Mouse (Mus musculus) embryonic facial prominence, embryonic 15.5 days (tissue): ENCODE results near the gene Scarb2. TPM values are rescaled to one million over a fixed set of nuclear protein-coding genes. Genes with fewer than 3 reads are reported as not detected.

Source experiments
- ATAC-seq: fragments of 200-750 bp; cut with Nextera tagmentation; 2 replicates; pipeline ENCODE4 v1.8.0; 2017; ENCODE audit warnings: low read depth, moderate TSS enrichment; ENCODE audit not compliant: insufficient number of reproducible peaks, low FRiP score, low TSS enrichment
- H3K27ac ChIP-seq: fragments of 300-500 bp; sonication (generic); replicated peaks from 2 replicates; pipeline ENCODE4 v1.5.1; 2015; ENCODE audit warnings: mild to moderate bottlenecking, inconsistent platforms
- H3K27me3 ChIP-seq: fragments of 300-500 bp; sonication (generic); 2 replicates; pipeline ENCODE4 v1.6.1; 2015; ENCODE audit warnings: inconsistent platforms
- H3K36me3 ChIP-seq: fragments of 300-500 bp; sonication (generic); 2 replicates; pipeline ENCODE4 v1.6.1; 2015; ENCODE audit warnings: mild to moderate bottlenecking, inconsistent platforms
- H3K4me1 ChIP-seq: fragments of 300-500 bp; sonication (generic); 2 replicates; pipeline ENCODE4 v1.6.1; 2015; ENCODE audit warnings: inconsistent platforms
- H3K4me2 ChIP-seq: fragments of 300-500 bp; sonication (generic); replicated peaks from 2 replicates; pipeline ENCODE4 v1.6.1; 2015; ENCODE audit warnings: mild to moderate bottlenecking, inconsistent platforms
- H3K4me3 ChIP-seq: fragments of 300-500 bp; sonication (generic); replicated peaks from 2 replicates; pipeline ENCODE4 v1.5.1; 2015; ENCODE audit warnings: mild to moderate bottlenecking, inconsistent platforms
- H3K9ac ChIP-seq: fragments of 300-500 bp; sonication (generic); 2 replicates; pipeline ENCODE4 v1.6.1; 2015; ENCODE audit warnings: inconsistent platforms
- H3K9me3 ChIP-seq: fragments of 300-500 bp; sonication (generic); replicated peaks from 2 replicates; pipeline ENCODE4 v1.6.1; 2016; ENCODE audit warnings: inconsistent platforms
- WGBS: fragments of 180-500 bp; shearing (Covaris S2); methylation state at CpG from one replicate; pipeline ENCODE4 v1.1.7; 2015; 5-methylcytosine and 5-hydroxymethylcytosine counted together
- polyA plus RNA-seq: library from polyadenylated mRNA; unstranded; fragments of >200 nt; fragmentation: Nextera tagmentation; extraction: Ambion mirVana; gene quantifications from 2 replicates; pipeline ENCODE4 v1.2.1, GENCODE M21; 2015

Scarb2 gene
- polyA plus RNA-seq, 1 experiment from 2014 or later, result 12.4 TPM

- Histone ChIP-seq H3K27ac (peak overlapping the region; percentile 31; the same call in 1 of the 2 replicates), H3K9me3 (no peaks in the 10 kb centered on the region), H3K27me3 (no peaks in the 10 kb centered on the region), H3K36me3 (no peaks in the 10 kb centered on the region), H3K4me3 (no peak overlapping the region), H3K4me2 (no peak overlapping the region), H3K9ac (no peak overlapping the region), H3K4me1 (peaks cover 34% of the 10 kb centered on the region)
- 13% methylated on average over 7 of the region's 7 CpGs for WGBS
- 0 out of 2 replicates have a peak, but pooled peaks have one; percentile 40 for ATAC-seq
These were observed 13.2 kb downstream of the Scarb2 start for GRCm38 (mm10) chr5:92493423-92493822.

DNA sequence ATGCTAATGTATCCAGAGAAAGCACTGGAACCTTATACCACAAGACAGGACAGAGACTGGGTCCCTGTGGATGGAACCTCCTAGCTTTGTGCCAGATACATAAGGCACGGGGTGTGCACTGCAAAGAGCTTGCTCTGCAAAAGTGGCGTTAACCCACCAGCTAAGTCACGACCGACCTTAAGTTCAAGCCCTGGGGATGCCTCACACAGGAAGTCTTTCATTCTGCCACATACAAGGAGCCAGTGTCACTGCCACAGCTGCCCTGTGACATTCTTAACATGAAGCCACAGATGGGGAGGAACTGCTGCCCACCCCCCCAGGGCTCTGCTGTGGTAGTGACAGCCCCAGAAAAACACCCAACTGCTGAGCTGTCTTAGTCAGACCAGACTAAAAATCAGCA lies 15.9 kb downstream of the Scarb2 start:
- Histone ChIP-seq H3K4me2 (no peak overlapping the region), H3K9ac (no peak overlapping the region), H3K27me3 (no peaks in the 10 kb centered on the region), H3K4me3 (no peak overlapping the region), H3K4me1 (peaks cover 40% of the 10 kb centered on the region), H3K27ac (no peak overlapping the region), H3K9me3 (no peaks in the 10 kb centered on the region), H3K36me3 (no peaks in the 10 kb centered on the region)
- 41% methylated on average over 4 of the region's 4 CpGs for WGBS
- ATAC-seq, result no peak

DNA sequence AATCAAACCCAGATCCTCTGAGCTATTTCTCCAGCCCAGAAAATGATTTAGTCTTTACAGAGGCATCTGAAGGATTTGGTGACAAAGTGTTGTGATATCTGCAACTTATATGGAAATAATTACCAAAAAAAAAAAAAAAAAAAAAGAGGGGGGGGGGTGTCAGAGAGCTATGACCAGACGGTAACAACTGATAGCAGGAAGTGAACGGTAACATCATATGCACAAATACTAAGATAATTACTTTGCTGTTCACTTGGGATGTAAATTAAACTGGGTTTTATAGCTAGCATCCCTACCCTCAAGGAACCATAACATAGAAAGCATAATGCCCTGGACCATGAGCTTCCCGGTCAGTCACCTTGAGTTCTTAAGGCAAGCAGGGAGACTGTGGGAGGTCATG lies 16.3 kb downstream of the Scarb2 start:
- H3K4me1 ChIP-seq, result peaks cover 36% of the 10 kb centered on the region
- WGBS, result 63% methylated on average over 3 of the region's 3 CpGs
- no peak overlapping the region for H3K4me3 ChIP-seq

DNA sequence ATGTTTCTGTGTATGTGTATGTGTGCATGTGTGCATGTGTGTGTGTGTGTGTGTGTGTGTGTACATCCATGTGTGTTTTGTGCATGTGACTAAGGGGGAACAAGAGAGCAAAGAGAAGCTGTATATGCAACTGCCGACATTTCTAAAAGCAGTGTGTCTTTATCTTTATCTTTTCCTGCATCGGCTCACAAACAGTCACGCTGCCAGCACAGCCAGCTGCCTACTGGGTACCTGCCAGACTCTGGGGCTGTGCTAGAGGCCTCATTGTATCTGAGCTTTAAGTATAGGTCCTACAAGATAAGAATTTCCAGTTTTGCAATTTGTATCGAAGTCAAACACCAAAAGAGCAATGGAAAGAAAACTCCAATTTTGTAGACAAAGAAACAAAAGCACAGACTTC lies 17.1 kb downstream of the Scarb2 start:
- H3K36me3 ChIP-seq, result peaks cover 7% of the 10 kb centered on the region; the same call in 1 of the 2 replicates
- no peak overlapping the region for H3K4me3 ChIP-seq
- peak overlapping the region; percentile 71 for H3K27ac ChIP-seq
- no peak for ATAC-seq
- H3K27me3 ChIP-seq, result no peaks in the 10 kb centered on the region
- H3K4me1 ChIP-seq, result peaks cover 33% of the 10 kb centered on the region
- H3K4me2 ChIP-seq, result no peak overlapping the region
- H3K9me3 ChIP-seq, result no peaks in the 10 kb centered on the region
- H3K9ac ChIP-seq, result no peak overlapping the region
- 48% methylated on average over 4 of the region's 4 CpGs for WGBS

More for the DNA sequence above, 16.3 kb downstream of the Scarb2 start:
- ATAC-seq, result no peak
- Histone ChIP-seq H3K27ac (no peak overlapping the region), H3K36me3 (no peaks in the 10 kb centered on the region), H3K9me3 (no peaks in the 10 kb centered on the region), H3K4me2 (no peak overlapping the region), H3K27me3 (no peaks in the 10 kb centered on the region), H3K9ac (no peak overlapping the region)

DNA sequence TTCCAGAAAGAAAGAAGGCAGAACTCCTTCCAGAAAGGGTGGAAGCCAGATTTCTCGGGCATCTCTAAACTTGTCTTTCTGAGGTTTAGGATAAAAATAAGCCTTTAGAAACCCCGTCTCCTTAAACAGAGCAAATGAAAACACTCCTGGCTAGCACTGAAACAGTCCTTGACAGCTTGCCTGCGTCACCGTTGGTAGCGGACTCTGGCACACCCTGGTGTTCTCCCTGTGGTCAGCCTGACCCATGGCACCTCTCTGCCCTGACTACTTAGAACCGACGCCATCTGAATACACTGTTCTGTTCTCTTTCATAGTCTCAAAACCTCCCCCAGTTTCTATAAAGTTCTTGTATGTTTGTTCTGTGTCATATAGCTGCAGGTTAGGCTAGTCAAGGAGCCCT lies 17.7 kb downstream of the Scarb2 start:
- peak overlapping the region; percentile 71 for H3K27ac ChIP-seq
- H3K4me2 ChIP-seq, result peak overlapping the region; percentile 13; the same call in 1 of the 2 replicates
- no peaks in the 10 kb centered on the region for H3K9me3 ChIP-seq
- H3K4me1 ChIP-seq, result peaks cover 33% of the 10 kb centered on the region
- H3K27me3 ChIP-seq, result no peaks in the 10 kb centered on the region
- WGBS, result 42% methylated on average over 7 of the region's 7 CpGs
- peak; percentile 47; the same call in 1 of the 2 replicates for ATAC-seq
- no peak overlapping the region for H3K4me3 ChIP-seq
- H3K9ac ChIP-seq, result no peak overlapping the region
- H3K36me3 ChIP-seq, result peaks cover 13% of the 10 kb centered on the region

GRCm38 (mm10) chr5:92488408-92488807 lies 18.2 kb downstream of the Scarb2 start:
- Histone ChIP-seq H3K4me3 (no peak overlapping the region), H3K36me3 (peaks cover 18% of the 10 kb centered on the region), H3K4me1 (peaks cover 29% of the 10 kb centered on the region), H3K9ac (no peak overlapping the region), H3K4me2 (peak overlapping the region; percentile 13; the same call in 1 of the 2 replicates), H3K9me3 (no peaks in the 10 kb centered on the region), H3K27me3 (no peaks in the 10 kb centered on the region), H3K27ac (peak overlapping the region; percentile 71)
- ATAC-seq, result peak; percentile 51; the same call in 1 of the 2 replicates
- 33% methylated on average over 3 of the region's 3 CpGs for WGBS

DNA sequence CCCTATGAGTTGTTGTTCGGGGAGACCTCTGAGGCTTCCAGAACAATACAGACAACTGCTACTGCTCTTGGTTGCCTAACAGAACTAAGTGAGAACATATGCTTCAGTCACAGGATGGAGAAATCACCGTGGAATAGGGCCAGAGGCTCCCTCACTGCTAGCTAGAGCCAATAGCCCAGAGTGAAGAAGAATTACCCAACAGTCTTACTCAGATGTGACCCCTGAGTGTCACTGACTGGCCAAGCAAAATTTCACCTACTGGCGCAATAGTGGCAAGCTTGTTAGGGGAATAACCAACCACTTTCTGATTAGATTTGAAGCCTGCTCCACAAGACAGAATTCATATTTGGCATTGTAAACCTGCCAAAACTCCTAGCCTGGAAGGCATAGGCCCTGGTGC lies 19.9 kb downstream of the Scarb2 start:
- Histone ChIP-seq H3K27me3 (no peaks in the 10 kb centered on the region), H3K4me1 (peaks cover 24% of the 10 kb centered on the region), H3K4me2 (no peak overlapping the region), H3K36me3 (peaks cover 31% of the 10 kb centered on the region), H3K9ac (no peak overlapping the region), H3K9me3 (no peaks in the 10 kb centered on the region), H3K27ac (no peak overlapping the region), H3K4me3 (no peak overlapping the region)
- WGBS, result 63% methylated on average over 3 of the region's 3 CpGs
- ATAC-seq, result no peak

DNA sequence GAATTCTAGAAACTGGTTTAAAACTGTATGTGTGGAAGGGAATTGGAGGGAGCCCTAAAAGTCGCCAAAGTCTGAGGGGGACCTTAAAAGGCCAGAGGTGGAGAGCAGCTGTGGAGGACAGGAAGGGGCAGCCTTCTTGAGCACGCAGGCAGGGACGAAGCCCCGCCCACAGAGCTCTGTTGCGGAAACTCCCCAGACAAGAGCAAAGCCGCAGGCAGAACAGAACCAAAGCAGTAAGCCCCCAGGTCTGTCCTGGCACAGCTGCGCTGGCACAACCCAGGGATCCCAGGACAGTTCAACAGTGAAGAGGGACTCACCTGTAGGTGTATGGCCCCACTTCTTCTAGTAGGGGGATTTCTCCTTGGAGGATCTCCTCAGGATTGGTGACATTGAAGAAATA lies 21.8 kb downstream of the Scarb2 start:
- Histone ChIP-seq H3K4me2 (no peak overlapping the region), H3K9me3 (no peaks in the 10 kb centered on the region), H3K4me1 (peaks cover 18% of the 10 kb centered on the region), H3K4me3 (no peak overlapping the region), H3K27ac (no peak overlapping the region), H3K27me3 (no peaks in the 10 kb centered on the region), H3K36me3 (peaks cover 31% of the 10 kb centered on the region), H3K9ac (no peak overlapping the region)
- 54% methylated on average over 7 of the region's 7 CpGs for WGBS
- ATAC-seq, result no peak

- H3K9ac ChIP-seq, result no peak overlapping the region
- ATAC-seq, result no peak
- 0 out of 2 replicates have a peak, but pooled peaks cover 6% of the 10 kb centered on the region for H3K36me3 ChIP-seq
- H3K9me3 ChIP-seq, result no peaks in the 10 kb centered on the region
- H3K27ac ChIP-seq, result no peak overlapping the region
- no peaks in the 10 kb centered on the region for H3K27me3 ChIP-seq
- 63% methylated on average over 5 of the region's 5 CpGs for WGBS
- no peak overlapping the region for H3K4me2 ChIP-seq
- H3K4me3 ChIP-seq, result no peak overlapping the region
- H3K4me1 ChIP-seq, result peaks cover 3% of the 10 kb centered on the region; the same call in 1 of the 2 replicates
These were observed 33.8 kb downstream of the Scarb2 start for GRCm38 (mm10) chr5:92472863-92473262.

- Histone ChIP-seq H3K4me2 (no peak overlapping the region), H3K36me3 (0 out of 2 replicates have a peak, but pooled peaks cover 6% of the 10 kb centered on the region), H3K27me3 (no peaks in the 10 kb centered on the region), H3K9ac (no peak overlapping the region), H3K27ac (0 out of 2 replicates have a peak overlapping the region, but pooled peaks have one; percentile 12), H3K4me1 (peaks cover 3% of the 10 kb centered on the region; the same call in 1 of the 2 replicates), H3K4me3 (no peak overlapping the region), H3K9me3 (no peaks in the 10 kb centered on the region)
- no peak for ATAC-seq
- 70% methylated on average over 4 of the region's 4 CpGs for WGBS
These were observed 35.1 kb downstream of the Scarb2 start for GRCm38 (mm10) chr5:92471531-92471930.

DNA sequence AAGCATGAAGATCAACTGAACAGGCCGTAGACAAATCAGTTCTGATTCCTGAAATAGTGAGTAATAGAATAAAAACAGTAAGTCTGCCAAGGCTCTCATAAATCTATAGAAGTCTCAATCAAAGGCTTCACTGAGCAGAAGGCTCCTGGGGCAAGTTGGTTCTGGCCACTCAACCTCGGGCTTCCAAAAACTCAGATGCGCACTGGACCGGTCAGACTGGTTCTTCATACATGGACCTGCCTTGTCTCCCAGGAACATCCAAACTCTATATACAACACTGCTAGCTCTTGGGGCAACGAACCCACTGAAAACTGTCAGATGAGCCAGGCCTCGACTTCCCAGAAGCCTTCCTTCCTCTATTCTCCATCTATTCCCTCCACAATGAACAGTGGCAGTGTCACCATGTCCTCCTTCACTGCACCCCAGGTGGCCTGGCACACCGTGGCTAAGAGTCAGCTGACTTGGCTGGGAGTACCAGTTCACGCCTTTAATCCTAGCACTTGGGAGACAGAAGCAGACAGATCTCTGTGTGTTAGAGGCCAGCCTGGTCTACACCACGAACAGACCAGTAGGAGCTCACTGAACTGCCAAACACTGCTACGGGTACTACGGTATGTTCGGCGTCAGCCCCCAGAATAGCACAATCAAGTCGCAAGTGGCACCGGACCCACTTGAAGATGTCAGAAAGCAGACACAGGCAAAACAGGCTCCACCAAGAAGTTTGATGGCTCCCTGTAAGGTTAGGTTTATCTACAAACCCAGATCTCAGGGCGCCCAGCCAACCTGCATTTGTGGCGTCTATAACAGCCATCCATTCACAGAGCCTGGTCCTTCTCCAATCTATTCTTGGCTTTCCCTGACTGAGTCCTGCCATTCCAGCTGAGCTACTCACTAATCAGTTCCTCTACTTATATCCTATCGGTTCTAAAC lies 37.2 kb downstream of the Scarb2 start:
- no peaks in the 10 kb centered on the region for H3K36me3 ChIP-seq
- H3K9ac ChIP-seq, result no peak overlapping the region
- no peak overlapping the region for H3K4me3 ChIP-seq
- 80% methylated on average over 18 of the region's 18 CpGs for WGBS
- no peaks in the 10 kb centered on the region for H3K9me3 ChIP-seq
- peaks cover 3% of the 10 kb centered on the region; the same call in 1 of the 2 replicates for H3K4me1 ChIP-seq
- H3K27me3 ChIP-seq, result no peaks in the 10 kb centered on the region
- no peak overlapping the region for H3K4me2 ChIP-seq
- no peak for ATAC-seq
- H3K27ac ChIP-seq, result peak overlapping the region; percentile 48; the same call in 1 of the 2 replicates
